Mouse (Mus musculus) heart, embryonic 10.5 days (tissue): ENCODE data around the gene Col16a1. TPM values are rescaled to one million over a fixed set of nuclear protein-coding genes. Genes with fewer than 3 reads are reported as not detected.

ENCODE experiments used
- DNase-seq: peaks from one replicate; pipeline ENCODE4 v3.0.0-alpha.2; 2017; ENCODE audit warnings: low spot score
- H3K27ac ChIP-seq: fragments of 300-500 bp; sonication (generic); 2 replicates; pipeline ENCODE4 v1.5.1; 2016; ENCODE audit warnings: mild to moderate bottlenecking
- H3K27me3 ChIP-seq: fragments of 300-500 bp; sonication (generic); 2 replicates; pipeline ENCODE4 v1.6.1; 2016; ENCODE audit warnings: mild to moderate bottlenecking; ENCODE audit not compliant: poor library complexity, insufficient read depth, severe bottlenecking
- H3K36me3 ChIP-seq: fragments of 300-500 bp; sonication (generic); 2 replicates; pipeline ENCODE4 v1.6.1; 2016; ENCODE audit warnings: mild to moderate bottlenecking, moderate library complexity
- H3K4me1 ChIP-seq: fragments of 300-500 bp; sonication (generic); 2 replicates; pipeline ENCODE4 v1.6.1; 2016; ENCODE audit warnings: mild to moderate bottlenecking
- H3K4me3 ChIP-seq: fragments of 300-500 bp; sonication (generic); 2 replicates; pipeline ENCODE4 v1.5.1; 2016; ENCODE audit warnings: mild to moderate bottlenecking, moderate library complexity
- H3K9me3 ChIP-seq: fragments of 300-500 bp; sonication (generic); 2 replicates; pipeline ENCODE4 v1.6.1; 2016; ENCODE audit warnings: mild to moderate bottlenecking, moderate library complexity
- WGBS: fragments of 180-500 bp; shearing (Covaris S2); methylation state at CpG from one replicate; pipeline ENCODE4 v1.1.7; 2016; 5-methylcytosine and 5-hydroxymethylcytosine counted together
- polyA plus RNA-seq: library from polyadenylated mRNA; unstranded; fragments of >200 nt; fragmentation: Nextera tagmentation; extraction: Ambion mirVana; gene quantifications from 2 replicates; pipeline ENCODE4 v1.2.1, GENCODE M21; 2016

Col16a1 gene
- polyA plus RNA-seq, 1 experiment from 2014 or later, result 11.0 TPM

DNA sequence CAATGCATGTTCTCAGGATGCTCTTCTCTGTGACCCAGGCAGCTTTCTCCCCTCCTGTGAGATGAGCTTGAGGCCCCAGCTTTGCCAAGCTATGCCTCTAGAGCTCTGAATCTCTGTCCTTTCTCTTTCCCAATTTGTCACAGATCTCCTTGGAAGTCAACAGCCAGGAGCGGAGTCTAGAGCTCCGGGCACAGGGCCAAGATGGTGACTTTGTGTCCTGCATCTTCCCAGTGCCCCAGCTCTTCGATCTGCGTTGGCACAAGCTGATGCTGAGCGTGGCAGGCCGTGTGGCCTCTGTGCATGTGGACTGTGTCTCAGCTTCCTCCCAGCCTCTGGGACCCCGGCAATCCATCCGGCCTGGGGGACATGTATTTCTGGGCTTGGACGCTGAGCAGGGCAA, 5.5 kb downstream of the Col16a1 start:
- no peak for DNase-seq
- Histone ChIP-seq H3K27me3 (peaks cover 70% of the 10 kb centered on the region), H3K36me3 (0 out of 2 replicates have a peak, but pooled peaks cover 2% of the 10 kb centered on the region), H3K4me1 (peaks cover 39% of the 10 kb centered on the region), H3K27ac (no peak overlapping the region), H3K9me3 (no peaks in the 10 kb centered on the region), H3K4me3 (no peak overlapping the region)
- WGBS, result 83% methylated on average over 9 of the region's 9 CpGs

DNA sequence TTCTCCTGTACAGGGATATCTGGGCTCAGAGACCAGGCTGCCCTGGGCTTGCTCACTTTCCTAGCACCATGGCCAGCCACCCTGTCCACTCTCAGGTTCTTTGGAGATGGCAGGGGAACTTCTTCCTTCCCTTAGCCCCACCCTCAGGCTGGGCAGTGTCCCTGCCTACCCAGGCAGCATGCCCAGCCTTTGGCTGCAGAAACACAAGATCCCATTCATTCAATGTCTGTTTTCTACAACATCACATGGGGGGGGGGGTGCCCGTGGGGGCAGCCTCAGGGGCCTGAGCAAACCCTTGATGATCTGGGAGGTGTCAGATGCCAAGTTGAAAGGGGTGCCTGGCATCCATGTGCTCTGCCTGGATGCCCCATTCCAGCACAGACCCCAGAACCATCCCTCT, 7.1 kb downstream of the Col16a1 start:
- Histone ChIP-seq H3K27ac (no peak overlapping the region), H3K4me1 (peaks cover 33% of the 10 kb centered on the region), H3K4me3 (no peak overlapping the region), H3K9me3 (no peaks in the 10 kb centered on the region), H3K36me3 (0 out of 2 replicates have a peak, but pooled peaks cover 2% of the 10 kb centered on the region), H3K27me3 (peaks cover 70% of the 10 kb centered on the region)
- DNase-seq, result no peak
- WGBS, result 54% methylated on average over 1 of the region's 1 CpGs

DNA sequence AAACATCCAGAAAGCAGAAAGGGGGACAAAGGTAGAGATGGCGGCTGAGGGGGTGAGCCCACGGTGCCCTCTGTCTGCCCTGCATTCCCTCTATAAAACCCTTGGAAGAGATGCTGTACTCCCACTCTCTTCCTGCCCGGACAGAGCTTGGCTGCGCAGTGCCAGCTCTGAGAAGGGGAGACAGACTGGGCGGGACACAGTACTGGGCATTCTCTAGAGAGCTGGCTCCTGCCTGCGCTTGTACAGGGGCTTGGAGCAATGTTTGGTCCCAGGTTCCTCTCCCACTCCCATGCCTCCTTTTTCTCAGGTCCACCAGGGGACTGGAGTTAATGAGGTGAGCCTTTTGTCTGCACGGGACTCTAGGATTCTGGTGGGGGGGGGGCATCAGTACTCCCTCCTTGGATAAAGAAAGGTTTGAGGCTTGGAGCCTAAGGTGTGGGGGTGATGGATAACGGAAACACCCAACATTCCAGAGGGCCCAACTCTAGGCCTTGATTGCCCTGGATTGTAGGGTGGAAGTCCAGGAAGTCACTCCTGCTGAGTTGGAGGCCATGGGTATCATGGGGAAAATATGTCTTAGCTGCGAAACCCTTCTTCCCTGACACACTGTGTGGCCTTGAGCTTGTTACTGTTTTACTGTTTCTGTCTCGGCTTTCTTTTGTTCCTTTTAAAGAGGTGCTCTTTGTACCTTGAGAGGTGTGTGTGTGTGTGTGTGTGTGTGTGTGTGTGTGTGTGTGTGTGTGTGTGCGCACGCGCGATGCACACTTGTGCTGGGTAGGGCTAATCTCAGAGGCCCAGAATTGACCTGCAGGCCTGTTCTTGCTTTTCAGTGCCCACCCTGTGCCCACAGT, 7.7 kb downstream of the Col16a1 start:
- Histone ChIP-seq H3K27ac (no peak overlapping the region), H3K4me1 (peaks cover 27% of the 10 kb centered on the region), H3K27me3 (peaks cover 69% of the 10 kb centered on the region), H3K4me3 (no peak overlapping the region), H3K9me3 (no peaks in the 10 kb centered on the region), H3K36me3 (0 out of 2 replicates have a peak, but pooled peaks cover 2% of the 10 kb centered on the region)
- no peak for DNase-seq
- 86% methylated on average over 14 of the region's 14 CpGs for WGBS

DNA sequence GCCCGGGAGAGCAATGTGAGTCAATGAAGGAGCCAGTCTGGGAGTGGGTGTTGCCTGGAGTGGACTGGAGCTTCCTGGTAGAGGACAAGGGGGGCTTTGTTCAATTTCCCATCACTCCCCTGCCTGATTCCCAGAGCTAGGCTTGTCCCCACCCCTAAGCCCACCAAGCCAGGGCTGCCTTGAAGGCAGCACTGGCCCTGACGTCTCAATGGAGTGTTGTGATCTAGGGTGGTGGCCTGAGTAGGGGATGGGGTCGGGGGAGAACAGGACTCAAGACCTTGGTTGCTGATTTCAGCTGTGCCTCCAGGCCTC, 8.3 kb downstream of the Col16a1 start:
- WGBS, result 48% methylated on average over 3 of the region's 3 CpGs
- Histone ChIP-seq H3K4me1 (peaks cover 21% of the 10 kb centered on the region), H3K27ac (no peak overlapping the region)

DNA sequence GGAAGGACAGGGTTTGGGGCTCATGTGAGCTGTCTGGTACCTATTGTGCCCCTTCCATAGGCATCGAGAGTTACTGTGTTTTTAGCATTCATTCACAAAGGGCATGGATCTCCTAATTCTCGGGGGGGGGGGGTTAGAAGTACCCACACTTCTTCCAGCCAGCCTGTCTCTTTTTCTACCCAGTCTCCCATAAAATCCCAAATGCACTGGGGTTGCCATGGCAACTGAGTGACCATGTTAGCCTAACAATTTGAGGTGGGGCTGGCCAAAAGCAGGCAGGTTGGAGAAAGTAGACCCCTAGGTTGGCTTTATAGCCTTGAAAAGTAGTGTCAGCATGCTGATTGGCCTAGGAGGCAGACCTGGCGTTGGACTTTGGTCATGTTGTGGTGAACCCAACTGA, 8.8 kb downstream of the Col16a1 start:
- no peak for DNase-seq
- H3K36me3 ChIP-seq, result 0 out of 2 replicates have a peak, but pooled peaks cover 2% of the 10 kb centered on the region
- no peak overlapping the region for H3K4me3 ChIP-seq
- WGBS, result 81% methylated on average over 3 of the region's 3 CpGs
- peaks cover 68% of the 10 kb centered on the region for H3K27me3 ChIP-seq
- H3K27ac ChIP-seq, result no peak overlapping the region
- peaks cover 16% of the 10 kb centered on the region for H3K4me1 ChIP-seq
- no peaks in the 10 kb centered on the region for H3K9me3 ChIP-seq

More for the DNA sequence above, 8.3 kb downstream of the Col16a1 start:
- H3K4me3 ChIP-seq, result no peak overlapping the region
- H3K27me3 ChIP-seq, result peaks cover 67% of the 10 kb centered on the region
- 0 out of 2 replicates have a peak, but pooled peaks cover 2% of the 10 kb centered on the region for H3K36me3 ChIP-seq
- no peak for DNase-seq
- no peaks in the 10 kb centered on the region for H3K9me3 ChIP-seq

DNA sequence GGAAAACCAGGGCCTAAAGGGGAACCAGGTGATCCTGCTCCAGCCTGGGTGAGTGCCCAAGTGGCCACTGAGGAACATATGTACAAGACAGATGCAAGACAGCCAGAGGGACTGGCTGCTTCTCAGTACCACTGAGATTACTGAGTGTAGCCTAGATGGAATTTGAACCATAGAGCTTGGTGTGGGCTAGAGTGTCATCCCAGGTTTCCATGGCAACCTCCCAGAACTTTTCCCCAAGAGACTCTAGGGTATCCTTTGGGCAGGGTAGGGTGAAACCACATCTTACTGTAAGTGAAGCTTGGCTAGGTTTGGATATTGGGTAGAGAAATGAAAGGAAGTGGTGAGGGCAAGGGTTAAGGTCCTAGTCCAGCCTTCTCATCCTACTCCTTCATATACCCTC, 13.3 kb downstream of the Col16a1 start:
- no peak overlapping the region for H3K4me3 ChIP-seq
- peaks cover 63% of the 10 kb centered on the region for H3K27me3 ChIP-seq
- H3K36me3 ChIP-seq, result no peaks in the 10 kb centered on the region
- no peaks in the 10 kb centered on the region for H3K9me3 ChIP-seq
- H3K27ac ChIP-seq, result no peak overlapping the region
- no peaks in the 10 kb centered on the region for H3K4me1 ChIP-seq
- DNase-seq, result no peak

DNA sequence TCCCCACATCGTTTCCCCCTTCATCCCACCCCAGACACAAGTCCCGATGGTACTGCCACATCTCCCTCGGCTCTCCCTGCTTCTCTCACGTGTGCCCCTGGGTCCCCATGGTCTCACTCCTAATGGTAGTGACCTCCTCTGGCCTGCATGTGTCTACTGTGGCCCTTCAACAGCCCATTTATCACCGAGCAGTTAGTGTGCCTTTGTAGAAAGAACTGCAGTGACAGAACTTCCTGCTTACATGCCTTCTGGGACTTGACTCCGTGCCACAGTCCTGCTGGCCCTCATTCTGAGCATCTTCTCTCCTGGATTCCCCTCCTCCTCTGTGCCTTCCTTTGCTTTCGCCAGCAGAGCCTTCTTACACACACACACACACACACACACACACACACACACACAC, 15.6 kb downstream of the Col16a1 start:
- no peaks in the 10 kb centered on the region for H3K4me1 ChIP-seq
- no peak overlapping the region for H3K4me3 ChIP-seq
- 66% methylated on average over 7 of the region's 7 CpGs for WGBS
- peaks cover 53% of the 10 kb centered on the region for H3K27me3 ChIP-seq
- no peaks in the 10 kb centered on the region for H3K9me3 ChIP-seq
- DNase-seq, result no peak
- H3K36me3 ChIP-seq, result no peaks in the 10 kb centered on the region
- no peak overlapping the region for H3K27ac ChIP-seq

DNA sequence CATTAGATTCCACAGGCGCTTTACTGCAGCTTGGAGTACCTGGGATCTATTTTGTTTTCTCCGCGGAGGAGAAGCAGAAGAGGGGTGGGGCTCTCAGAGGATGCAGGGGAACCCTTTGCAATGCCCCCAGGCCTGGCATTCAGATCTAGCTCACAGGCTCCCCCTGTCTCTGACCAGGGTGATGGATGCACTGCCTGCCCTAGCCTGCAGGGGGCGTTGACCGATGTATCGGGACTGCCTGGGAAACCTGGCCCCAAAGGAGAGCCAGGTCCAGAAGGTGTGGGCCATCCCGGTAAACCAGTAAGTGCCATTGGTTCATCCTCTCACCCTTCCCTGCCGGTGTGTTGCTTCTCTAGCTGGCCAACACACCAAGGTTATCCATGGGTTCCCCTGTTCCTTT, 19.2 kb downstream of the Col16a1 start:
- DNase-seq, result no peak

DNA sequence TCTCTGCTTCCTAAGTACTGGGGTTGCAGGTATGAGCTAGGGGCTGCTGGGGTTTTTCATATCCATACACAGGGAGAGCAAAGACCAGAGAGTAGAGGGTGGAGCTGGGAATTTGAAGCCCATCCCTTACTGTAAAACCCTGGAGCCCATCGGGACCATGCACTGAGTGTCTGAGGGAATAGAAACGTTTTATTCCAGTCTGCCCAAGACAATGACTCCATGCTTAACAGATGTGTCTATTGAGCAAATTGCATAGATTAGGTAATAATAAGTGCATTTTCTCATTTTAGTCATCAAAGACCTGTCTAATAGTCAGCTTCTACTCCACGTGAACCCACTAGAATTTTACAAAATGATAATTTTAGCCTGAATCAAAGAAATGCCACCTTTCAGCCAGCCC, 22.9 kb downstream of the Col16a1 start:
- Histone ChIP-seq H3K4me3 (no peak overlapping the region), H3K27ac (no peak overlapping the region), H3K27me3 (peaks cover 37% of the 10 kb centered on the region; the same call in 1 of the 2 replicates), H3K4me1 (no peaks in the 10 kb centered on the region), H3K9me3 (no peaks in the 10 kb centered on the region), H3K36me3 (no peaks in the 10 kb centered on the region)
- DNase-seq, result no peak
- WGBS, result 72% methylated on average over 3 of the region's 3 CpGs

More for the DNA sequence above, 19.2 kb downstream of the Col16a1 start:
- H3K4me1 ChIP-seq, result no peaks in the 10 kb centered on the region
- H3K27ac ChIP-seq, result no peak overlapping the region
- no peak overlapping the region for H3K4me3 ChIP-seq
- H3K27me3 ChIP-seq, result peaks cover 32% of the 10 kb centered on the region; the same call in 1 of the 2 replicates
- no peaks in the 10 kb centered on the region for H3K9me3 ChIP-seq
- WGBS, result 4% methylated on average over 8 of the region's 8 CpGs
- no peaks in the 10 kb centered on the region for H3K36me3 ChIP-seq

DNA sequence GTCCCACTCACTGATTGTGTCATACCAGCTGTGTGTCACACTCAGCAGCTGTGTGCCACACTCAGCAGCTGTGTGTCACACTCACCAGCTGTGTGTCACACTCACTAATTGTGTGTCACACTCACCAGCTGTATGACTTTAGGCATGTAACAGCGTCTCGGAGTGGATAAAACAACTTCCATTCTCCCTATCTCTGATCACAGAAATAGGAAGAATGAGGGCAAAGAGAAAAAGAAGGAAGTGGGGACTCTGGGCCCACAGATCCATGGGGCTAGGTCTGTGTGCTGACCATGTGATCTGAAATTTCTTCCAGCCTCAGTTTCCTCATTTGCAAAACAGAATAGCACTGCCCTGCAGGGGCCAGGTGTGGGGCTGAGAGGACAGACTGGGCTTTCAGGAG, 24.1 kb downstream of the Col16a1 start:
- WGBS, result 79% methylated on average over 2 of the region's 2 CpGs
- H3K9me3 ChIP-seq, result no peaks in the 10 kb centered on the region
- peaks cover 44% of the 10 kb centered on the region for H3K27me3 ChIP-seq
- no peak overlapping the region for H3K4me3 ChIP-seq
- H3K4me1 ChIP-seq, result no peaks in the 10 kb centered on the region; the same call in 1 of the 2 replicates
- DNase-seq, result no peak
- H3K36me3 ChIP-seq, result no peaks in the 10 kb centered on the region
- no peak overlapping the region for H3K27ac ChIP-seq

DNA sequence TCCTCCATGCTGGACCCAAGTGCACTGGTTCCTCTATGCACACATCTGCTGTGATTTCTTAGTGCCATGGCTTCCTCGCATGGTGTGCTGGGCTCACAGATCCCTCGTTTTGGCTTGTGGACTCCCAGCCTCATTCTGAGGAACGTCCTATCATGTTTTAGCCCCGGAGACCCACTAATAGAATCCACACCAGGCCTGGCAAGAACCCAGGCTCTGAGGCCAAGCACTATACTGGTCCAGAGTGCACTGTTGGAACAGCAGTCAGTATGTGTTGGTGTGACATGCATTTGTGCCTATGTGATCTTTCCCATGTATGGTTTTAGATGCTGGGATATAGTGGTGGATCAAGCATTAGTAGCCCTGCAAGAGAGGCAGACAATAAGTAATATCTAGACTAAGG, 25.7 kb downstream of the Col16a1 start:
- peaks cover 57% of the 10 kb centered on the region for H3K27me3 ChIP-seq
- H3K27ac ChIP-seq, result no peak overlapping the region
- 76% methylated on average over 4 of the region's 4 CpGs for WGBS
- no peaks in the 10 kb centered on the region for H3K9me3 ChIP-seq
- H3K4me3 ChIP-seq, result no peak overlapping the region
- no peaks in the 10 kb centered on the region for H3K36me3 ChIP-seq
- H3K4me1 ChIP-seq, result peaks cover 10% of the 10 kb centered on the region; the same call in 1 of the 2 replicates
- no peak for DNase-seq

DNA sequence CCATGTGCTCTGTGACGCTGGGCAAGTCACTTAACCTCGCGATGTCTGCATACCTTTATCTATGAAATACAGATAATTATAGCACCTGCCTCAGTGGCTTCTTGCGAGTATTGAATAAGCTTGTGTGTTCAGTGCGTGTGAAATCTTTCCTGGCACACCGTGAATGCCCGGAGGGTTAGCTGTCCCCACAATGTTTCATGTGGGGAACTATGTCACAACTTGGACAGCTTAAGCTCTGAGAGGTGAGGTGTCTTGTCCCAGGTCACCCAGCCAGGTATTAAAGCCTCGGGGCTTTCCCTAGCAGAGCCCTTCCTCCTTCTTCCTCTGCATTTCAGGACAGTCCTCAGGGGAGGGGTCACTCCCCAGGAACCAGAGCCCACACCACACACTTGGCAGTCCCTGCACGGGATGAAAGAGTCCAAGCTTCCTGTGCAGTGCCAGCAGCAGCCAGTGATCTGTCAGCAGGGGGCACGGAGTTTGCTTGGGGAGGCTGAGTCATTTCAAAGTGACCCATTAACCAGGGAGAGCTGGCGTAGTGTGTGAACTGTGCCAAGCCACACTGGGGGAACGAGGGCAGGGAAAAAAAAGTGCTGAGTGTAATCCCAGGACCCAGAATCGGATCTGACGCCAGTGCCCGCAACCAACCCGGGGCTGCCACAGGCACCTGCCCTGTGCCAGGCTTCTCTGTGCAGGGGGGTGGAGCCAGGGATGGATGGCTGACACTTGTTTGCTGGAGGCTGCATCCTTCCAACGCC, 27.3 kb downstream of the Col16a1 start:
- peaks cover 14% of the 10 kb centered on the region; the same call in 1 of the 2 replicates for H3K4me1 ChIP-seq
- no peak overlapping the region for H3K4me3 ChIP-seq
- DNase-seq, result no peak
- 68% methylated on average over 17 of the region's 17 CpGs for WGBS
- H3K36me3 ChIP-seq, result no peaks in the 10 kb centered on the region
- H3K27me3 ChIP-seq, result peaks cover 69% of the 10 kb centered on the region
- no peaks in the 10 kb centered on the region for H3K9me3 ChIP-seq
- no peak overlapping the region for H3K27ac ChIP-seq

DNA sequence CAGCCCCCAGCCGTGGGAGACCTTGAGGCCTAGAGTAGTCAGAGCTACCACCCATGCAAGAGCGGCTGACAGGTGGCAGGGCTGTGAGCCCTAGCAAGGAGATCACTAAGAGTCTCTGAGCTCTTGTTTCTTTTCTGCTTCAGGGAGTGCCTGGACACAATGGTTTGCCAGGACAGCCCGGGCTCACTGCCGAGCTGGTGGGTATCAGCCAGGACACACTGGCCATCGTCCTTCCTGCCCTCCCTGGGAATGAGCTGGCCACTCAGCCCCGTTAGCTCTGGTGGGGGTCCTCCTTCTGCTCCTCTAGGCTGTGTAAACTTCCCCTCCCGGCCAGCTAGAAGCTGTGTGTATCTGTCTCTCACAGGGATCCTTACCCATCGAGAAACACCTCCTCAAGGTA, 29.2 kb downstream of the Col16a1 start:
- no peak for DNase-seq

More for the DNA sequence above, 29.2 kb downstream of the Col16a1 start:
- Histone ChIP-seq H3K9me3 (no peaks in the 10 kb centered on the region), H3K27ac (no peak overlapping the region), H3K36me3 (no peaks in the 10 kb centered on the region), H3K27me3 (peaks cover 87% of the 10 kb centered on the region), H3K4me3 (no peak overlapping the region), H3K4me1 (peaks cover 23% of the 10 kb centered on the region)
- 51% methylated on average over 8 of the region's 8 CpGs for WGBS
